Mouse (Mus musculus) MEL-GATA-1-ER (cell line): Measurements from ENCODE around the gene Simc1.

Experiments
- DNase-seq: peaks from one replicate; pipeline ENCODE4 v3.0.0-alpha.2; 2012; ENCODE audit warnings: low read depth; ENCODE audit errors: extremely low read depth

Simc1 gene

DNA sequence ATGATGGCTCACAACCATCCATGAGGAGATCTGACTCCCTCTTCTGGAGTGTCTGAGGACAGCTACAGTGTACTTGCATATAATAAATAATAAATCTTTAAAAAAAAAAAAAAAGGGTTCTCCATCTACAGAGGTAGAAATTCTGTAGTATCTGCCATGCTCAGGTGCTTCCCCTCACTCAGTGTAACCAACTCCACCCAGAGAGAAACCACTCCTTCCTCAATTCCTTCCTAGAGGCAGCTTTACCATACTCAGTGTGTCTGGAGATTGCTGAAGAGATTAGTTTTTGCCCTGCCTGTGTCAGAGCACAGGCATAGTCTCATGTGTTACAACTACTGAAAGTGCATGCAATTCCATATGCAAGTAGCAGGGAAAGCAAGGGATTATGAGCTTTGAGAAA lies 28.6 kb downstream of the Simc1 start:
- DNase-seq = peak; percentile 60

DNA sequence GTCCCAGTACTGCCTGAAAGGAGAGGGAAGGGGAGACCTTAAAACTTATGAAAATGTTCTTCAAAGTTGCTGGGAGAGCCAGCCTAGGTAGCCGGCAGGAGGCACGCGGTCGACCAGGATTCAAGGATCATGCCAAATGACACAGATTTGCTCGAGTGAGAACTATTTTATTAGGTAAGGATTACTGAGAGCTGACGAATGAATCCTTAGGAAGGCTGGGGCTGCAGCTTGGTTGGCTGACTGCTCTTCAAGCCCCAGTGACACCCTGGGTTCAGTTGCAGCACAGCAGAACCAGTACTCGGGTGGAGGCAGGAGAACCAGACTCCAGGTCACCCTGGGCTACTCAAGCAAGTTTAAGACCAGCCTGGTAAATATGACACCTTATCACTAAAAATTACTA lies 44.5 kb downstream of the Simc1 start:
- no peak for DNase-seq

DNA sequence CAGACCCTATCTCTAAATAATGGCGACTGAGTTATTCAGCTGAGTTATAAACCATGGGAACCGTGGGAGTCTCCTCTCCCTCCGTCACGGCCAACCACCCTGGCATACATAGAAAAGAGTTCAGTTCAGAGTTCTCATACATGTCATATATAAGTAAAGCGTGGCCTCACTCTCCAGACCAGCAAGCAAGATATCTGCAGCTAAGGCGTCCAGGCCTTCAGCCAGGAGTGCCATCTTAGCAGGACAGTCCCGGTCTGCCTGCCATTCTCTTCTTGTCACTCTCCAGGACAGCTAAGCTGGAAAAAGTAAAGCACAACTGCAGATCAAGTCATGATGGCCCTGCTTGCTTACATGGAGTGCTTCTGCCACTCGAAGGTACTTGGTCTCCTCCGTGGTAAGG lies 52.6 kb downstream of the Simc1 start:
- DNase-seq = no peak

- DNase-seq = no peak
Observed at GRCm38 (mm10) chr13:54556796-54557195, 53.2 kb downstream of the Simc1 start.

DNA sequence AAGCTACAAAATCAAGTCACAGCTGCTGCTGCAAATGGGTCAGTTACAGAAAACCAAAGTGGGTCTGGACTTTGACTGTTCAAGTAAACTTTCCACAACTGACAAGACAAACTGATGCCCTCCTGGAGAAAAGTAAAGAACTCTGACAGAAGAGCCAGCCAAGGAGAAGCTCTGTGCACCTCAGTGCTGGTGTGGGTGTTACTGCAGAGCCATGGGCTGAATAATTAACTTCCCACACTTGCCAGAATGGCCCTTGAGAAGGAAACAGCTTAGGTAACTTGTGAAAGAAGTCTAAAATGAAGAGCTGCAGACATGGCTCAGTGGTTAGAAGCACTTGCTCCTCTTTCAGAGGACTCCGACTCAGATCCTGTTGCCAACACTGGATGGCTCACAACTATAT lies 54.1 kb downstream of the Simc1 start:
- DNase-seq = no peak

DNA sequence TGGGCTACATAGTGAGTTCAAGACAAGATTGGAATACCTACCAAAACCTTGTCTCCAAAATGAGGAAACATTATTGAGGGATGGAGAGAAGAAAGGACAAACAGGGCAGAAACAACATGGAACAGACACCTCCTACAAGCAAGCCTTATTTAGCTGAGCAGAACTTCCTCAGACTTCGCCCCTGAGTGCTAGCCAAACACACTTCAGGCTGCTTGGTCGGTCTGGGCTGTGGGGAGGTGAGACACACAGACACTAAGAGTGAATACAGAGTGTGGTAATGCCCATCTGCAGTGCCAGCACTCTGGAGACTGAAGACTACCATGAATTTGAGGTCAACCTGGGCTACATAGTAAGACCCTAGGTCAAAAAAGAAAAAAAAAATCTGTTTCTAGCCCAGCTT lies 56.1 kb downstream of the Simc1 start:
- no peak for DNase-seq

- DNase-seq = no peak
Observed at GRCm38 (mm10) chr13:54560608-54561007, 57.0 kb downstream of the Simc1 start.

GRCm38 (mm10) chr13:54562562-54562961 lies 59.0 kb downstream of the Simc1 start:
- DNase-seq = no peak

DNA sequence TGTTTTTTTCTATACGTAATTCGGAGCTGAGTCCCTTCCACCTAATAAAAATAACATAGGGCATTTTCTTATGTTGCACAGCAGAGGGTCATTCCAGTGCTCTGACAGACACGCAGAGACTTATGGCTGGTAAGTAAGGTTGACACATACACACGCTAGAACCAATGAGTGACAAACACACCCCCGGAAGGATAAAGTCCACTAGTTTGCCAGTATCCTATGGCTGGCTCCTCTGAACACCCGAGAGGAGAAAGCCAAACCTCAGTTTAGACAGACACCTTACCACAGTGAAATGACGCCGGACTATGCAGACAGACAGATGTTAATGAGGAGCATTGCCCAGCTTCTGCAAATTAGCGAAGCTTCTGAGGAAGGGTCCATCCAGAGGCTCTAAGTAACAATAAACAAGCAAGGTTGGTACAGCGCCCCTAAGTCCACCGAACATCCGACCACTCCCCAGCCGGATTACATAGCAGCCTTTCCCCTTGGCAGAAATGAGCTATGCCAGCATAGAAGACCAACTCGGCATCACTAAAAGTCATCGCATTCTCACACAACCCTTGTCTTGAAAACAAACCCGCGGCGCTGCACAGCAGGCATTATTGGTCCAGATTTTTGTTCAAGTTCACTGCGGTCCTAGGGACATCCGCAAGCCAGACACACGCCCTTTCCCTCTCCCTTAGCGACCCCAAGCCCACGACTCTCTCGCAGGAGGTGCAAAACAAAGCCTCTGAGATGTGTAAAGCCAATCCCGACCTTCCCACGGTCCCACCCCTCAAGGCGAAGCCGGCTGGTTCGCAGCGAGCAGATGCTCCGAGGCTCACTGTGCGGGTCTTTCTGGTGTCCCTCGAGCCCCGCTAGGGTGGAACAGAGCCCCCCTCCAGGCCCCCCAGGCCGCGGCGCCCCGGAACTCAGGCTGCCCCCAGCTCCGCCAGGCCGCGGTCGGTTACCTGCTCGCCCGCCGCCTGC lies 60.9 kb downstream of the Simc1 start:
- DNase-seq = no peak

DNA sequence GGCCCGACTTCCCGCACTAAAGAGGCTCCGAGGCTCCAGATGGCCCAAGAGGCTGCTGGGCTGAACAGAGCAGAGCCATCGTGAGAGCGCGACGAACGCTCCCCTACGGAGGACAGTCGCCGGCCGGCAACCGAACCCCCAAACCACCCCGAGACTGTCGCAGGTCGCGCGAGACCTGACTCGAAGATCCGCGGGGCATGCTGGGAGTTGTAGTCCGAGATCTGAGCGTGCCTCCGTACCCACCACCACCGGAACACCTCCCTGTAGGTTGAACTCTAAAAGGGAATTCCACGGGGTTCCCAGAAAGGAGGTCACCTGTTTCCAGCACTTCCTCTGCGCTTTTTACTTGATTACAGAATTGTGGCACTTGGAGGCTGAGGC lies 61.6 kb downstream of the Simc1 start, which contains the start of gene 4833439L19Rik:
TSS of gene 4833439L19Rik (minus strand) at position 235 of the 381 bp plus-strand sequence.
- peak; percentile 88 for DNase-seq

DNA sequence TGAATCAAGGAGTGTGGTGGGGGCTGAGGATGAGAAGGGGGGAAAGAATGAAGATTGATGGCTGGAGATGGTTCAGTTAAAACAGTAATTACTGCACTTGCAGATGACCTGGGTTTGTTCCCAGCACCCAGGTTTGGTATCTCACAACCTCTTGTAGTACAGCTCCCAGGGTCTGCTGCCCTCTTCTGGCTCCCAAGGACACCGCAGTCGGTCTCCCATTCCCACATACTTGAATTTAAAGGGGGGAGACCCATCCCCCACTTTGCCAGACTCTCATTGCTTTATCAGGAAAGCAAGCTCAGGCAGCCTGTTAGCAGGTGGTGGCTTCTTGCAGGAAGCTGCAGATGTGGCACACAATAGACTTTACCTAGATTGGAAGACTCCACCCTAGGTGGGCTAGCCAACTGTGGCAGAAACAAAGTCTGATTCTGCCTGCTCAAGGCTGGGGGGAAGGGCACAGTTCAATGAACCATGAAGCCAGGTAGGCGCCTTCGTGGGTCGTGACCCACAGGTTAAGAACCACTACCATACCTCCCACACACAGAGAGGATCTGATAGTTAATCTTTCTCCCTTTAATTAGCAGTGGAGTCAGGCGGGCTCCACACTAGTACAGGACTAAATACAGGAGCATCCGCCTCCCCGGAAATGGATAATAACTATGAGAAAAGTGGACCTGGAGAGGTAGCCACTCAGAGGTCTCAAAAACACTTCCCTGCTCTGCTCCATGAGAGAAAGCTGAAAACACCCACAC lies 62.2 kb downstream of the Simc1 start:
- peak; percentile 71 for DNase-seq

GRCm38 (mm10) chr13:54568380-54568779 lies 64.8 kb downstream of the Simc1 start:
- DNase-seq = no peak

GRCm38 (mm10) chr13:54569282-54569681 lies 65.7 kb downstream of the Simc1 start:
- DNase-seq = no peak

GRCm38 (mm10) chr13:54570736-54571135 lies 67.2 kb downstream of the Simc1 start:
- no peak for DNase-seq

- no peak for DNase-seq
Observed at GRCm38 (mm10) chr13:54571637-54572036, 68.1 kb downstream of the Simc1 start.

GRCm38 (mm10) chr13:54572621-54573020 lies 69.0 kb downstream of the Simc1 start:
- no peak for DNase-seq

- no peak for DNase-seq
Observed at GRCm38 (mm10) chr13:54574854-54575481, 71.4 kb downstream of the Simc1 start, which contains the start of gene Arl10. Gene Arl10, plus strand, starts transcription at chr13:54575015.

GRCm38 (mm10) chr13:54575489-54575888 lies 71.9 kb downstream of the Simc1 start:
- no peak for DNase-seq

DNA sequence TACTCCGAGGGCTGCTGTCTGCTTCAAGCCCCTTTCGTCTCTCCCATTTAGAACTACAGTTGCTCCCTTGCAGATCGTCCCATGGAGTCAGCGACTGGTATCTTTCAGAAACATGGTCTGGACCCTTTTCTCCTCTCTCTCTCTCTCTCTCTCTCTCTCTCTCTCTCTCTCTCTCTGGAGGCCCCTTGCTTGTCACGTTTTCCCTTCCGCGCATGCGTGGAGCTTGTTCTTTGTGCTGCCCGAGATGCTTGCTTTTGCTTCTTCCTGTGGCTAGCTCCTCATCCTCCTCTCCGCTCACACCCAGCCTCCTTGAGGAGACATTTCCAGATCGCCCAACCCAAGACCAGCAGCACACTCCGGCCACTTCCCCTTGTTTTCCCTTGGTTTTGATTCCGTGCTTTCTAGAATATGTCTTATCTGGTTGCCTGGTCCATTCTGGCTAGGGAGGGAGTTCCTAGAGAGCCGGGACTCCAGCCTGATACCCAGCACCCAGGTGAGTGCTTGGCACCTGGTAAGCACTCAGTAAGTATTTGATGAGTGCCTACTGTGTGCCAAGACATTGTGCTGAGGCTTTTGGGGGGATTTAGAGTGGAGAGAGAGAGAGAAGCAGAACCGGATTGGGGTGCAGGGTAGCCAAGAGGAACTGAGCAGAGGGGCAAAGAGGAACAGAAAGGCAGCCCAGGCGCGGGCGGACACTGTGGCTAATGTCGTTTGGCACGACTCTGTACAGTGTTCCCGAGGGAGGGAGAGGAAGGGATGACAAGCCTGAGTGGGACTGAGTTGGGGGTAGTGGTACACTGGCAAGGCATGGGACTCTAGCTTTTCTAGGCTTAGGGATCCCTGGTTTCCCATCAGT lies 74.3 kb downstream of the Simc1 start:
- no peak for DNase-seq

- DNase-seq = no peak
Observed at GRCm38 (mm10) chr13:54581385-54581784, 77.8 kb downstream of the Simc1 start.

DNA sequence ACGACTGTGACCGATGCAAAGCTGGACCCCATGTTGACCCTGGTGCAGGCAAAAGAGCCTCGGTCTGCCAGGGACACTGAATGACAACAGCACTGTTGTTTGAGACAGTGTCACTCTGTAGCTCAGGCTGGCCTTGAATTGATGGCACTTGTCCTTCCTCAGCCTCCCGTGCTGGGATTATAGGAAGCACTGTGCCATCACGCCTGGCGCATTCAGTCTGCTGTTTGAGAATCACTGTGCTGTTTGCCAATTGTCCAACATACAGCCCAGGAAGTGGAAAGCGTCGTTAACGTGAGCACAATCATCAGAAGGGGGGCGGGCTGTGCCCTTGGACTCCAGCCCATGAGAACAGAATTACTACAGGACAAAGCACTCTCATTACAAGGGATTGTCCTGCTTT lies 78.5 kb downstream of the Simc1 start:
- no peak for DNase-seq
